Mouse (Mus musculus): ENCODE results near the gene Pacsin2.

- TF ChIP-seq CTCF (IDR thresholded peaks at IDR 0.05; ENCODE audit: control insufficient read depth, insufficient read depth, insufficient replicate concordance, low read depth, low read length), result no peak
- no peak for TF ChIP-seq POLR2A (IDR thresholded peaks at IDR 0.05; ENCODE audit: control insufficient read depth, low read depth, low read length)
Measured at GRCm38 (mm10) chr15:83408216-83408615, 56.2 kb downstream of the Pacsin2 start.
